Mouse (Mus musculus): Measurements from ENCODE around the gene Vav3. TPM values are rescaled to one million over a fixed set of nuclear protein-coding genes. Genes with fewer than 3 reads are reported as not detected.

Gene Vav3
- polyA plus RNA-seq, 1 experiment: 3.8 TPM

GRCm38 (mm10) chr3:109711751-109712150 is 371.3 kb downstream of the Vav3 start:
- H3K27ac ChIP-seq (ENCODE audit: insufficient read depth, low read length): no peak overlapping the region
- TF ChIP-seq POLR2A (IDR thresholded peaks at IDR 0.05; ENCODE audit: extremely low read depth, insufficient read depth, low read length) (no peak), CTCF (IDR thresholded peaks at IDR 0.05; ENCODE audit: extremely low read depth, insufficient read depth, low read length) (no peak)
- no peak overlapping the region for H3K4me3 ChIP-seq (ENCODE audit: insufficient read depth, low read length)
- no peaks in the 10 kb centered on the region for H3K4me1 ChIP-seq (ENCODE audit: control insufficient read depth, insufficient read depth, low read length)

DNA sequence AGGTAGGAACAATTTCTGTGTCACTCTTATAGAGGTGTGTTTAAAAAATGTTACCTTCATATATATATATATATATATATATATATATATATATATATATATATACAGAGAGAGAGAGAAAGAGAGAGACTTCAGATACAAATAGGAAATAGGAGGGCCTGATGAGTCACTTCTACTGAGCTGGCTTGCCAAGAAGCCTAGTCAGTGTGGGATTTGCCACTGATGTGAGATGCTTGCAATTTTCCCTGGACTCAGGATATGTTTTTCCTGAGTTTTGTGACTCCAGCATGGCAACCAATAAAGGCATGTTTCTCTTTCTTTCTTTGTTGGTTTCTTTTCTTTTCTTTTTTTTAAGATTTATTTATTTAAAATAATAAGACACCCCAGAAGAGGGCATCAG is 374.0 kb downstream of the Vav3 start:
- Histone ChIP-seq H3K27ac (ENCODE audit: insufficient read depth, low read length) (no peak overlapping the region), H3K4me1 (ENCODE audit: control insufficient read depth, insufficient read depth, low read length) (no peaks in the 10 kb centered on the region), H3K4me3 (ENCODE audit: insufficient read depth, low read length) (no peak overlapping the region)
- TF ChIP-seq CTCF (IDR thresholded peaks at IDR 0.05; ENCODE audit: extremely low read depth, insufficient read depth, low read length): no peak
- no peak for TF ChIP-seq POLR2A (IDR thresholded peaks at IDR 0.05; ENCODE audit: extremely low read depth, insufficient read depth, low read length)

DNA sequence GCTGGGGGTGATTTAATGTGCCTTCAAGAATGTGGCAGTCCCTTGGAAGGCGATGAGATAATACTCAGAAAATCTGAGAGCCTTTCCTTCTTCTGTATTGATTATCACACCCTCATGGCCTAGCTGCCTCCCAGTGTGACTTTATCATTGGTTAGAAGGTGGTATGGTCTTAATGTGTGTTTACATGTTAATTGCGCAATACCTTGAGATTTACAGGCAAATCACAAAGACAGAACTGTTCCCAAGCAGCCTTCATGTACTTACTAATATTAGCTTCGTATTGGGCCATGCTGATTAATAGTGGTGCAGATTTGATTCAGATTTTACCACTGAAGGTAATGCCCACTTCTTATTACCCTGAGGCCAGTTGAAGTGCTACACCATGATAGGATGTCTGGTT is 381.3 kb downstream of the Vav3 start:
- H3K4me1 ChIP-seq (ENCODE audit: control insufficient read depth, insufficient read depth, low read length): no peaks in the 10 kb centered on the region
- no peak overlapping the region for H3K27ac ChIP-seq (ENCODE audit: insufficient read depth, low read length)
- no peak overlapping the region for H3K4me3 ChIP-seq (ENCODE audit: insufficient read depth, low read length)
- TF ChIP-seq CTCF (IDR thresholded peaks at IDR 0.05; ENCODE audit: extremely low read depth, insufficient read depth, low read length) (no peak), POLR2A (IDR thresholded peaks at IDR 0.05; ENCODE audit: extremely low read depth, insufficient read depth, low read length) (no peak)

GRCm38 (mm10) chr3:109726776-109727175 is 386.3 kb downstream of the Vav3 start:
- TF ChIP-seq POLR2A (IDR thresholded peaks at IDR 0.05; ENCODE audit: extremely low read depth, insufficient read depth, low read length) (no peak), CTCF (IDR thresholded peaks at IDR 0.05; ENCODE audit: extremely low read depth, insufficient read depth, low read length) (no peak)
- Histone ChIP-seq H3K4me3 (ENCODE audit: insufficient read depth, low read length) (no peak overlapping the region), H3K4me1 (ENCODE audit: control insufficient read depth, insufficient read depth, low read length) (no peaks in the 10 kb centered on the region), H3K27ac (ENCODE audit: insufficient read depth, low read length) (no peak overlapping the region)

GRCm38 (mm10) chr3:109731592-109732230 is 391.3 kb downstream of the Vav3 start:
- H3K4me1 ChIP-seq (ENCODE audit: control insufficient read depth, insufficient read depth, low read length): no peaks in the 10 kb centered on the region
- TF ChIP-seq CTCF (IDR thresholded peaks at IDR 0.05; ENCODE audit: extremely low read depth, insufficient read depth, low read length) (no peak), POLR2A (IDR thresholded peaks at IDR 0.05; ENCODE audit: extremely low read depth, insufficient read depth, low read length) (no peak)
- no peak overlapping the region for H3K4me3 ChIP-seq (ENCODE audit: insufficient read depth, low read length)
- H3K27ac ChIP-seq (ENCODE audit: insufficient read depth, low read length): no peak overlapping the region

DNA sequence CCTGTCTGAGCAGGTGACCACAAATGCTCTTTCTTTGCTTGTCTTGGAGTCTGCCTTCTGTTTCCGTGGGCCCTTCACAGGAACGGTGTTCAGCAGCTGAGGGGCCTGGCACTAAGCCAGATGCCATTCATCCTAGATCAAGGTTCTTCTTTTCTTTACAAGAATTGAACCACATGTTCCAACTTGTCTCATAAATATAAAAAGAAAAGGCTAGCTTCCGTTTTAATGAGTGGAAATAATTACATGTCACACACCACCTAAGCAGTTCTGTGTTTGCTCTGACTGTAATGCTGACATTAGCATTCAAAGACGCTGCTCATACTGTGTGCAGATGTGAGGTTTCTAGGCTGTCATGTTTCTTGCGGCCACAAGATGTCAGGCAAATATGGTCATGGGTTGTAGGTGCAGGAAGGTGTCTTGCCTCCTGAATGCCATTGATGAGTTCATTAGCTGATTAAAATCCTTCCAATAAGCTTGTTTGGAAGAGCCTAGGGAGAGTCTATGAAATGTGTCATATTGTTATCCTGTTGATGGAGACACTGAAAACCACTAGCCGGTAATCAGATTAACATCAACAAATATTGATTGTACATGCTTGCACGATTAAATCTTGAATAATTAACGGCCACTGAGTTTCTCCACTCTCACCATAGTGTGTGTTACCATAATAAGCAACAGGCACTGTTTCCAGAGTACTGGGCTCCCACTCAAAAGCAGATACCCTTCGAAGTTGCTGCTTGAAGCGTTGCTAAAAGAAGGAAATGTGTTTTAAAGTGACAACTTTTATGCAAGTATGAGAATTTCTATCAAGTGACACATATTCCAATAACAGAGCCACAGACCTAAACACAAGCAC is 392.1 kb downstream of the Vav3 start:
- H3K4me1 ChIP-seq (ENCODE audit: control insufficient read depth, insufficient read depth, low read length): no peaks in the 10 kb centered on the region
- H3K4me3 ChIP-seq (ENCODE audit: insufficient read depth, low read length): no peak overlapping the region
- TF ChIP-seq CTCF (IDR thresholded peaks at IDR 0.05; ENCODE audit: extremely low read depth, insufficient read depth, low read length) (peak; percentile 74), POLR2A (IDR thresholded peaks at IDR 0.05; ENCODE audit: extremely low read depth, insufficient read depth, low read length) (no peak)
- H3K27ac ChIP-seq (ENCODE audit: insufficient read depth, low read length): no peak overlapping the region

Other genes with a start within 250 kb of the Vav3 start
- gene Slc25a24, start 217.5 kb upstream of the Vav3 start, polyA plus RNA-seq (2012; rRNA removed): 1.7 and 1.8 TPM in 2 replicates

Measured in cortical plate, adult 2 months (tissue).